Mouse (Mus musculus) C2C12 (cell line): ENCODE data around the gene Krtap19-2. TPM values are rescaled to one million over a fixed set of nuclear protein-coding genes. Genes with fewer than 3 reads are reported as not detected.

Experiments used
- H3K27me3 ChIP-seq: one replicate; pipeline ENCODE4 v1.6.1; 2011; ENCODE audit not compliant: control insufficient read depth, insufficient read depth, insufficient read length
- H3K36me3 ChIP-seq: one replicate; pipeline ENCODE4 v1.6.1; 2011; ENCODE audit not compliant: control insufficient read depth, insufficient read depth
- H3K4me3 ChIP-seq: one replicate; pipeline ENCODE4 v1.5.1; 2011; ENCODE audit warnings: mild to moderate bottlenecking, control low read depth; ENCODE audit not compliant: poor library complexity, insufficient read depth, severe bottlenecking
- H3K79me2 ChIP-seq: one replicate; pipeline ENCODE4 v1.6.1; 2011; ENCODE audit not compliant: control insufficient read depth, insufficient read depth
- H3K79me3 ChIP-seq: one replicate; pipeline ENCODE4 v1.6.1; 2011; ENCODE audit warnings: low read depth, control low read depth
- H3ac ChIP-seq: one replicate; pipeline ENCODE3; 2011; ENCODE audit warnings: low read depth; ENCODE audit not compliant: control insufficient read depth, insufficient read length
- CEBPB ChIP-seq: IDR thresholded peaks from one replicate; pipeline ENCODE4 v1.6.1; 2011; ENCODE audit warnings: low read depth, mild to moderate bottlenecking, control low read depth, moderate library complexity
- CTCF ChIP-seq: IDR thresholded peaks from one replicate; pipeline ENCODE4 v1.5.1; 2011; ENCODE audit not compliant: control insufficient read depth, insufficient read depth, insufficient read length
- FOSL1 ChIP-seq: IDR thresholded peaks from one replicate; pipeline ENCODE4 v1.8.0; 2011; ENCODE audit warnings: mild to moderate bottlenecking, low read length; ENCODE audit not compliant: poor library complexity, insufficient read depth, severe bottlenecking
- MAX ChIP-seq: IDR thresholded peaks from one replicate; pipeline ENCODE4 v1.6.1; 2011; ENCODE audit warnings: mild to moderate bottlenecking, control low read depth
- MYOD1 ChIP-seq: IDR thresholded peaks from one replicate; pipeline ENCODE4 v1.6.1; 2011; ENCODE audit warnings: low read depth; ENCODE audit not compliant: control insufficient read depth, insufficient read length
- MYOG ChIP-seq: IDR thresholded peaks from one replicate; pipeline ENCODE4 v1.6.1; 2011; ENCODE audit not compliant: control insufficient read depth, insufficient read length; ENCODE audit errors: extremely low read depth
- USF1 ChIP-seq: IDR thresholded peaks from one replicate; pipeline ENCODE4 v1.6.1; 2011; ENCODE audit warnings: low read depth, mild to moderate bottlenecking, control low read depth, moderate library complexity
- polyA plus RNA-seq: library from polyadenylated mRNA; unstranded; fragments of >200 nt; fragmentation: generic; extraction: Trizol; gene quantifications from one replicate; pipeline ENCODE4 v1.2.1, GENCODE M21; 2012; ENCODE audit warnings: missing spikeins

Krtap19-2 gene
- polyA plus RNA-seq, 1 experiment, result not detected

DNA sequence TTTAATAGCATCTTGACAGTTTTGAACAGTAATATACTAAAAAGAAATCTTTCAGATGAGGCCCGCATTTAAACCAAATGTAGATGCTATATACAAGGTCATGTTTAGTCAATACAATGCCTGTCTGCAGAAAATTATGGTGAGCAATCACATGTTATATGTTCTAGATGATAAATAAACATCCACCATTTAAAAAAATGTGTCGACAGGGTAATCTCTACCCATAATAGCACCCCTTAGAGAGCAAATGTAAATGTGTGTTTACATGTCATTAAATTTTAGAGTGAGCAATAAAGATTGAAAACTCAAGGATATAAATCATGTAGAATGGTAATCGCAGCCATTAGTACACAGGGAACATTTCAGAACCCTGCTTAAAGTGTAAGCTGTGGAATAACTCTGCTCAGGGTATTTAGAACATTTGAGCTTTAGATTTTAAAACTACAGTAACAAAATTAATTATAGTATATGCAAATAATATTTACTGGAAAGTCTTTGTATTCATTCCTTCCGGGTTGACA is 9.1 kb downstream of the Krtap19-2 start:
- TF ChIP-seq MYOG (no peak), MAX (no peak), CTCF (no peak), CEBPB (no peak), MYOD1 (no peak), USF1 (no peak), FOSL1 (no peak)
- no peaks in the 10 kb centered on the region for H3K36me3 ChIP-seq
- H3K27me3 ChIP-seq, result no peaks in the 10 kb centered on the region

GRCm38 (mm10) chr16:88851450-88851849 is 22.6 kb downstream of the Krtap19-2 start:
- TF ChIP-seq MAX, result no peak
- TF ChIP-seq CEBPB, result no peak
- TF ChIP-seq MYOG, result no peak
- no peak for TF ChIP-seq MYOD1
- no peaks in the 10 kb centered on the region for H3K79me3 ChIP-seq
- no peaks in the 10 kb centered on the region for H3K36me3 ChIP-seq
- H3K27me3 ChIP-seq, result no peaks in the 10 kb centered on the region
- no peak overlapping the region for H3K4me3 ChIP-seq
- no peaks in the 10 kb centered on the region for H3K79me2 ChIP-seq
- no peak overlapping the region for H3ac ChIP-seq

More for the DNA sequence above, 9.1 kb downstream of the Krtap19-2 start:
- H3K79me3 ChIP-seq, result no peaks in the 10 kb centered on the region
- H3K4me3 ChIP-seq, result no peak overlapping the region
- H3K79me2 ChIP-seq, result no peaks in the 10 kb centered on the region
- H3ac ChIP-seq, result no peak overlapping the region

DNA sequence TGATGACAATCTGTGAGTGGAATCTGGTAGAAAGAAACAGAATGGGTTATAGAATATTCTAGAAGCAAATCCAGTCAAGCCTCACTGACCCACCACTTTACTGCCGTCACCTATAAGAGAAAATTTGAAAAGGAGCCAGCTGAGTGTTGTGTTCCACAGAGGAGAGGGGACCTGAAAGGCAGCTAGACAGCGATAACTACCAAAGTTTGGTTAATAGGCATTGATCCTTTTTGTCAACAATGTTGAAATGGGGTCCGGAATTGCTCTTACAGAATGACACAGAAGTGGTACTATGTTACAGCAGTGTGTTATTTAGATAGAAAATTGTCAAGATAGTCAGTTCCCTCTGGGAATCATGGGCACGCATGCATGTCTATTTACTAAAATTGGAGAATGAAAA is 25.5 kb downstream of the Krtap19-2 start:
- no peak overlapping the region for H3K4me3 ChIP-seq
- H3K36me3 ChIP-seq, result no peaks in the 10 kb centered on the region
- H3K79me2 ChIP-seq, result no peaks in the 10 kb centered on the region
- H3ac ChIP-seq, result no peak overlapping the region
- TF ChIP-seq MAX (no peak), MYOG (no peak), CEBPB (no peak), FOSL1 (no peak), CTCF (no peak), USF1 (no peak), MYOD1 (no peak)
- no peaks in the 10 kb centered on the region for H3K27me3 ChIP-seq
- H3K79me3 ChIP-seq, result no peaks in the 10 kb centered on the region

- no peak overlapping the region for H3ac ChIP-seq
- H3K27me3 ChIP-seq, result no peaks in the 10 kb centered on the region
- H3K79me3 ChIP-seq, result no peaks in the 10 kb centered on the region
- no peaks in the 10 kb centered on the region for H3K79me2 ChIP-seq
- TF ChIP-seq MAX, result no peak
- TF ChIP-seq CTCF, result no peak
- TF ChIP-seq USF1, result no peak
- TF ChIP-seq MYOG, result no peak
- TF ChIP-seq MYOD1, result no peak
- no peak for TF ChIP-seq CEBPB
- TF ChIP-seq FOSL1, result no peak
- no peak overlapping the region for H3K4me3 ChIP-seq
- no peaks in the 10 kb centered on the region for H3K36me3 ChIP-seq
Measured at GRCm38 (mm10) chr16:88847363-88847762, 26.7 kb downstream of the Krtap19-2 start.

DNA sequence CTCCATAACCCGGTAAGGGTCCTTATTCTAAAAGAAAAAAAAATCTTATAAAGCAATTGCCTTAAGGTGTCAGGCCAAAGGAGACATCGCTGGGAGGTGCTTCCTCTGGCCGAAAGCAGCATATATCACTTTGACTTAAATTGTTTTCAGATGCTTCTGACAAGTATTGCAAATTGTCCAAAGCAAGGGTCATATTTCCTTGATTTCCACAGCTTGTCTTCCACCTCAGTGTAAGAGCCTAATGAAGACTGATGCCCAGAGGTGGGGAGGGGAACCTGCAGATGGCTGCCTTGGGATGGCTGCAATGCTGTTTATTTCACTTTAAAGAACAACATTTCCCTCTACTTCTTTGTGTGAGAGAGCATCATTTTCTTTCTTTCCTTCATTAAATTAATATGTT is 47.1 kb downstream of the Krtap19-2 start:
- Histone ChIP-seq H3ac (no peak overlapping the region), H3K4me3 (no peak overlapping the region), H3K79me3 (no peaks in the 10 kb centered on the region), H3K27me3 (no peaks in the 10 kb centered on the region), H3K79me2 (no peaks in the 10 kb centered on the region), H3K36me3 (no peaks in the 10 kb centered on the region)
- no peak for TF ChIP-seq CEBPB
- no peak for TF ChIP-seq MYOD1
- no peak for TF ChIP-seq FOSL1
- TF ChIP-seq MAX, result no peak
- no peak for TF ChIP-seq USF1
- TF ChIP-seq MYOG, result no peak
- no peak for TF ChIP-seq CTCF
